Mouse (Mus musculus) liver, postnatal 0 days (tissue): ENCODE data around the gene Sept3. TPM values are rescaled to one million over a fixed set of nuclear protein-coding genes. Genes with fewer than 3 reads are reported as not detected.

Source experiments
- ATAC-seq: fragments of 200-750 bp; cut with Nextera tagmentation; 2 replicates; pipeline ENCODE4 v1.8.0; 2017; ENCODE audit warnings: mild to moderate bottlenecking, moderate library complexity
- DNase-seq: peaks from one replicate; pipeline ENCODE4 v3.0.0-alpha.2; 2016
- H3K27ac ChIP-seq: fragments of 300-500 bp; sonication (generic); 2 replicates; pipeline ENCODE4 v1.5.1; 2014; ENCODE audit warnings: antibody characterized with exemption, moderate library complexity, mild to moderate bottlenecking, low read depth
- H3K27me3 ChIP-seq: fragments of 300-500 bp; sonication (generic); 2 replicates; pipeline ENCODE4 v1.6.1; 2014; ENCODE audit warnings: low read length, control low read depth, mixed read lengths; ENCODE audit not compliant: insufficient read depth
- H3K36me3 ChIP-seq: fragments of 300-500 bp; sonication (generic); replicated peaks from 2 replicates; pipeline ENCODE4 v1.6.1; 2014; ENCODE audit warnings: mild to moderate bottlenecking, control low read depth, low read length, moderate library complexity, mixed read lengths; ENCODE audit not compliant: insufficient read depth
- H3K4me1 ChIP-seq: fragments of 300-500 bp; sonication (generic); 2 replicates; pipeline ENCODE4 v1.6.1; 2014; ENCODE audit warnings: antibody characterized with exemption, mild to moderate bottlenecking, control low read depth; ENCODE audit not compliant: insufficient read depth
- H3K4me2 ChIP-seq: fragments of 300-500 bp; sonication (generic); 2 replicates; pipeline ENCODE4 v1.6.1; 2014; ENCODE audit warnings: low read depth, mild to moderate bottlenecking, low read length, moderate library complexity, mixed read lengths
- H3K4me3 ChIP-seq: fragments of 300-500 bp; sonication (generic); 2 replicates; pipeline ENCODE4 v1.5.1; 2014; ENCODE audit warnings: low read depth, low read length
- H3K9ac ChIP-seq: fragments of 300-500 bp; sonication (generic); replicated peaks from 2 replicates; pipeline ENCODE4 v1.6.1; 2014; ENCODE audit warnings: mild to moderate bottlenecking, moderate library complexity
- H3K9me3 ChIP-seq: fragments of 300-500 bp; sonication (generic); 2 replicates; pipeline ENCODE4 v1.6.1; 2016; ENCODE audit warnings: mild to moderate bottlenecking, control low read depth, low read length, mixed read lengths
- CTCF ChIP-seq: sonication (generic); IDR thresholded peaks from 2 replicates; pipeline ENCODE4 v1.5.1; 2016; ENCODE audit warnings: antibody characterized with exemption, low read depth
- EP300 ChIP-seq: IDR thresholded peaks from 2 replicates; pipeline ENCODE4 v1.6.1; 2016; ENCODE audit warnings: antibody characterized with exemption, low read depth, mild to moderate bottlenecking
- WGBS: fragments of 180-500 bp; shearing (Covaris S2); extraction: QIAGEN DNeasy Blood & Tissue Kit; methylation state at CpG from one replicate; pipeline ENCODE4 v1.1.7; 2014; ENCODE audit not compliant: insufficient replicate concordance; 5-methylcytosine and 5-hydroxymethylcytosine counted together
- polyA plus RNA-seq: library from polyadenylated mRNA; unstranded; fragments of >200 nt; fragmentation: Nextera tagmentation; extraction: Ambion mirVana; gene quantifications from 2 replicates; pipeline ENCODE4 v1.2.1, GENCODE M21; 2015

Gene Sept3
- polyA plus RNA-seq, 1 experiment from 2014 or later: 0.06 TPM

- no peak for ATAC-seq
- 63% methylated on average over 39 of the region's 39 CpGs for WGBS
- Histone ChIP-seq H3K4me1 (no peaks in the 10 kb centered on the region), H3K36me3 (no peaks in the 10 kb centered on the region), H3K9ac (no peak within 1 kb of the TSS), H3K27me3 (no peaks in the 10 kb centered on the region), H3K4me3 (no peak within 1 kb of the TSS), H3K27ac (no peak within 1 kb of the TSS), H3K4me2 (no peak within 1 kb of the TSS), H3K9me3 (no peaks in the 10 kb centered on the region)
- no peak for TF ChIP-seq CTCF
- TF ChIP-seq EP300: no peak
- DNase-seq: peak; percentile 39
Observed at GRCm38 (mm10) chr15:82298764-82299561, 24.3 kb downstream of the Sept3 start, which contains the start of gene Wbp2nl. Gene Wbp2nl, plus strand, starts transcription at chr15:82298954.

GRCm38 (mm10) chr15:82307107-82307506 lies 32.4 kb downstream of the Sept3 start:
- Histone ChIP-seq H3K36me3 (no peaks in the 10 kb centered on the region), H3K9ac (no peak overlapping the region), H3K4me3 (no peak overlapping the region), H3K4me1 (no peaks in the 10 kb centered on the region), H3K9me3 (no peaks in the 10 kb centered on the region), H3K27me3 (no peaks in the 10 kb centered on the region), H3K27ac (no peak overlapping the region), H3K4me2 (no peak overlapping the region)
- no peak for DNase-seq
- no peak for TF ChIP-seq EP300
- no peak for TF ChIP-seq CTCF
- ATAC-seq: no peak
- 56% methylated on average over 3 of the region's 3 CpGs for WGBS

- Histone ChIP-seq H3K27ac (no peak overlapping the region), H3K36me3 (no peaks in the 10 kb centered on the region), H3K4me3 (no peak overlapping the region), H3K9ac (no peak overlapping the region), H3K27me3 (no peaks in the 10 kb centered on the region), H3K4me1 (no peaks in the 10 kb centered on the region), H3K9me3 (no peaks in the 10 kb centered on the region), H3K4me2 (no peak overlapping the region)
- no peak for ATAC-seq
- no peak for TF ChIP-seq CTCF
- no peak for TF ChIP-seq EP300
- 76% methylated on average over 3 of the region's 3 CpGs for WGBS
- DNase-seq: no peak
Observed at GRCm38 (mm10) chr15:82308416-82308815, 33.7 kb downstream of the Sept3 start.

GRCm38 (mm10) chr15:82317839-82318238 lies 43.1 kb downstream of the Sept3 start:
- no peak overlapping the region for H3K9ac ChIP-seq
- no peak overlapping the region for H3K4me3 ChIP-seq
- ATAC-seq: no peak
- no peak for DNase-seq
- 73% methylated on average over 6 of the region's 6 CpGs for WGBS
- TF ChIP-seq EP300 (no peak), CTCF (no peak)
- no peaks in the 10 kb centered on the region for H3K9me3 ChIP-seq
- H3K27ac ChIP-seq: no peak overlapping the region
- no peaks in the 10 kb centered on the region for H3K27me3 ChIP-seq
- H3K4me2 ChIP-seq: no peak overlapping the region
- H3K36me3 ChIP-seq: no peaks in the 10 kb centered on the region
- H3K4me1 ChIP-seq: no peaks in the 10 kb centered on the region

- Histone ChIP-seq H3K4me3 (no peak overlapping the region), H3K4me1 (no peaks in the 10 kb centered on the region), H3K27me3 (no peaks in the 10 kb centered on the region), H3K9me3 (no peaks in the 10 kb centered on the region), H3K4me2 (no peak overlapping the region), H3K27ac (no peak overlapping the region), H3K36me3 (no peaks in the 10 kb centered on the region), H3K9ac (no peak overlapping the region)
- 47% methylated on average over 1 of the region's 1 CpGs for WGBS
- DNase-seq: no peak
- TF ChIP-seq EP300 (no peak), CTCF (no peak)
- ATAC-seq: no peak
Observed at GRCm38 (mm10) chr15:82319613-82320012, 44.9 kb downstream of the Sept3 start.

- no peak for TF ChIP-seq CTCF
- no peak for TF ChIP-seq EP300
- DNase-seq (no peak), ATAC-seq (no peak)
- no peaks in the 10 kb centered on the region for H3K27me3 ChIP-seq
- no peak overlapping the region for H3K9ac ChIP-seq
- WGBS: 84% methylated on average over 8 of the region's 8 CpGs
- no peak overlapping the region for H3K4me2 ChIP-seq
- no peak overlapping the region for H3K4me3 ChIP-seq
- H3K27ac ChIP-seq: no peak overlapping the region
- no peaks in the 10 kb centered on the region for H3K9me3 ChIP-seq
- no peaks in the 10 kb centered on the region for H3K36me3 ChIP-seq
- H3K4me1 ChIP-seq: no peaks in the 10 kb centered on the region
Observed at GRCm38 (mm10) chr15:82322195-82322594, 47.5 kb downstream of the Sept3 start.

GRCm38 (mm10) chr15:82325382-82325781 lies 50.7 kb downstream of the Sept3 start:
- no peak for ATAC-seq

More at GRCm38 (mm10) chr15:82325382-82325781, 50.7 kb downstream of the Sept3 start:
- Histone ChIP-seq H3K36me3 (peaks cover 14% of the 10 kb centered on the region), H3K4me1 (no peaks in the 10 kb centered on the region), H3K4me3 (no peak overlapping the region), H3K9me3 (no peaks in the 10 kb centered on the region), H3K27ac (no peak overlapping the region), H3K4me2 (no peak overlapping the region), H3K27me3 (no peaks in the 10 kb centered on the region), H3K9ac (no peak overlapping the region)
- TF ChIP-seq CTCF: no peak
- TF ChIP-seq EP300: no peak
- WGBS: 71% methylated on average over 2 of the region's 2 CpGs
- no peak for DNase-seq
